Mouse (Mus musculus): ENCODE measurements around the gene Ubp1. TPM values are rescaled to one million over a fixed set of nuclear protein-coding genes. Genes with fewer than 3 reads are reported as not detected.

Gene Ubp1
- total RNA-seq, 2 experiments from 2014 or later: 37.0 to 42.3 TPM

- no peak for DNase-seq (ENCODE audit: low spot score in 2 of 2)
Observed at GRCm38 (mm10) chr9:114009526-114009925, 78.8 kb downstream of the Ubp1 start.

- DNase-seq (ENCODE audit: low spot score in 2 of 2): no peak
Observed at GRCm38 (mm10) chr9:114011203-114011602, 80.5 kb downstream of the Ubp1 start.

- DNase-seq (ENCODE audit: low spot score in 2 of 2): no peak
Observed at GRCm38 (mm10) chr9:114014034-114014433, 83.3 kb downstream of the Ubp1 start.

GRCm38 (mm10) chr9:114015724-114016123, 85.0 kb downstream of the Ubp1 start:
- DNase-seq (ENCODE audit: low spot score in 2 of 2): no peak

GRCm38 (mm10) chr9:114016402-114016801, 85.7 kb downstream of the Ubp1 start:
- no peak for DNase-seq (ENCODE audit: low spot score in 2 of 2)

GRCm38 (mm10) chr9:114019012-114019762, 88.5 kb downstream of the Ubp1 start:
- no peak for DNase-seq (ENCODE audit: low spot score in 2 of 2)

GRCm38 (mm10) chr9:114022141-114022540, 91.4 kb downstream of the Ubp1 start:
- no peak for DNase-seq (ENCODE audit: low spot score in 2 of 2)

- DNase-seq (ENCODE audit: low spot score in 2 of 2): peak in 1 of 2 experiments; percentile 14
Observed at GRCm38 (mm10) chr9:114025182-114025581, 94.4 kb downstream of the Ubp1 start.

- no peak for DNase-seq (ENCODE audit: low spot score in 2 of 2)
Observed at GRCm38 (mm10) chr9:114025846-114026245, 95.1 kb downstream of the Ubp1 start.

- peak; percentile 33 to 71 for DNase-seq (ENCODE audit: low spot score in 2 of 2)
Observed at GRCm38 (mm10) chr9:114026261-114026934, 95.7 kb downstream of the Ubp1 start.

Other genes with a start within 250 kb of the Ubp1 start
- gene Pdcd6ip, start 222.7 kb upstream of the Ubp1 start, total RNA-seq (2021): 10 to 100 TPM; 68.6 to 71.5 TPM
- gene Clasp2, start 189.5 kb upstream of the Ubp1 start, total RNA-seq (2021): 10 to 100 TPM; 52.3 to 58.3 TPM
- gene Fbxl2, start 115.3 kb downstream of the Ubp1 start, total RNA-seq (2021): 1 to 10 TPM; 3.9 to 4.0 TPM
- 1 to 10 TPM; 3.5 to 4.2 TPM for gene Susd5, start 126.2 kb downstream of the Ubp1 start, total RNA-seq (2021)